9 mouse cellular contexts compared by ENCODE assay signal in the genomic region with DNA sequence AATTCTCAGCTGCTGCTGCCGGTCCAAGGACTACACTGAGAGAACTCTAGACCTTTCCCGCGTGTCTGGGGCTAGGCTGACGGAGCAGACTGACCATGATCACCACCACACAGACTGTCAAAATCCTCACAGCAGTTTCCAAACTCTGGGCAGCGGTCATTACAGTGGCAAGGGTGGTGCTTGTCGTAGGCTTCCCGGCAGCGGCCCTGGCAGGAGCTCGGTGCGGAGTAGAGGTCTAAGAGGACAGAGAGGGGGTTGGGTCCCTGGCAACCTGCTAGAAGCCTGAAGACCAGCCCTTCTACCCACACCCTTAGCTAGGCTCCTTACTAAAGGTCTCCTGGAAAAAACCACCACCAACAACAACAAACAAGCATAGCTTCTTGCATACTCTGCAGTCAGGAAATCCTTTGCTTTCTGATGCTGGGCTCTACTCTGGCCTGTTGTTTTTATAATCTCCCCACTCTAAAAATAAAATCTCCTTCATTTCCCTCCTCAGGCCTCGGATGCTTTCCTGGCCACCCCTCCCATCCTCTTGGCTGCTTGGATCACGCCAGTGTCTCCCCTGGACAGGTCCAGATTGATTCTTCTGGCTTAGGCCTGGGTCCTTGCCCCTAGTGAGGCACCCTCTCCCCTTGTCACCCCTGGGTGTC. TPM values are rescaled to one million over a fixed set of nuclear protein-coding genes. Genes with fewer than 3 reads are reported as not detected.
DNase-seq lines count a peak whose midpoint lies in the region; ATAC-seq and TF ChIP-seq lines count a peak whose summit lies in the region.
"Had no signal": no experiment of that assay in that cellular context is flagged by ENCODE, and none has a peak within 500 bp of the region (broad histone marks: within the 10 kb centered on the region; RNA-seq: fewer than 3 reads in every experiment).

No protein-coding gene starts in this region.

- no peaks in the 10 kb centered on the region for H3K9me3 ChIP-seq in midbrain, embryonic 10.5 days (replicated peaks)
- no peaks in the 10 kb centered on the region for H3K9me3 ChIP-seq in midbrain, embryonic 16.5 days (replicated peaks; ENCODE audit: control insufficient read depth, low read length, poor library complexity, severe bottlenecking)
- no peaks in the 10 kb centered on the region for H3K9me3 ChIP-seq in kidney, postnatal 0 days (replicated peaks; ENCODE audit: low read length)

- ATAC-seq in midbrain, embryonic 16.5 days, result no peak
- ATAC-seq in kidney, postnatal 0 days (replicated peaks; ENCODE audit: low FRiP score, low read depth), result peak; percentile 22; the same call in 1 of the 2 replicates

- no peak for DNase-seq in midbrain, embryonic 10.5 days (ENCODE audit: low spot score)
- DNase-seq in heart, adult 8-10 months (ENCODE audit: low spot score), result peak; percentile 59
- DNase-seq in kidney, postnatal 0 days (ENCODE audit: low spot score), result peak; percentile 57
- no peak for DNase-seq in layer of hippocampus, adult 9-10 months (ENCODE audit: low spot score)
- DNase-seq in embryo, embryonic 10 days (ENCODE audit: low spot score), result no peak
- DNase-seq: cerebellum, adult 18-20 months; gastrocnemius, postnatal 36 days had no signal

- H3K27me3 ChIP-seq in midbrain, embryonic 10.5 days (ENCODE audit: low read depth, poor library complexity, severe bottlenecking), result peaks cover 9% of the 10 kb centered on the region
- H3K27me3 ChIP-seq in midbrain, embryonic 16.5 days (ENCODE audit: control insufficient read depth, insufficient read depth, low read depth, low read length), result no peaks in the 10 kb centered on the region; the same call in 1 of the 2 replicates
- H3K27me3 ChIP-seq in kidney, postnatal 0 days (ENCODE audit: insufficient read depth, low read length), result no peaks in the 10 kb centered on the region

- H3K27ac ChIP-seq in midbrain, embryonic 10.5 days (replicated peaks), result peak overlapping the region; percentile 23; the same call in 1 of the 2 replicates
- no peak overlapping the region for H3K27ac ChIP-seq in midbrain, embryonic 16.5 days (ENCODE audit: low read length)
- H3K27ac ChIP-seq in kidney, postnatal 0 days, result peak overlapping the region; percentile 76
- H3K27ac ChIP-seq in olfactory bulb, adult 2 months (ENCODE audit: insufficient read depth, low read depth, low read length), result peak overlapping the region; percentile 40; the same call in 1 of the 2 replicates

- 84% methylated on average over 12 of the region's 12 CpGs for WGBS in midbrain, embryonic 10.5 days
- WGBS in midbrain, embryonic 16.5 days, result 75% methylated on average over 12 of the region's 12 CpGs
- WGBS in kidney, postnatal 0 days, result 54% methylated on average over 12 of the region's 12 CpGs
- 76% methylated on average over 12 of the region's 12 CpGs for WGBS in olfactory bulb, adult 2 months

- H3K4me1 ChIP-seq in midbrain, embryonic 10.5 days, result 0 out of 2 replicates have a peak, but pooled peaks cover 3% of the 10 kb centered on the region
- H3K4me1 ChIP-seq in midbrain, embryonic 16.5 days (ENCODE audit: control insufficient read depth, insufficient read depth, low read length), result no peaks in the 10 kb centered on the region
- H3K4me1 ChIP-seq in kidney, postnatal 0 days (replicated peaks; ENCODE audit: insufficient read depth, low read length), result peaks cover 16% of the 10 kb centered on the region
- peaks cover 10% of the 10 kb centered on the region for H3K4me1 ChIP-seq in olfactory bulb, adult 2 months (ENCODE audit: control insufficient read depth, insufficient read depth, low read length)

- H3K4me2 ChIP-seq in midbrain, embryonic 16.5 days (ENCODE audit: low read length), result no peak overlapping the region
- H3K4me2 ChIP-seq in kidney, postnatal 0 days (ENCODE audit: low read length), result no peak overlapping the region

- no peak for TF ChIP-seq CTCF in kidney, postnatal 0 days (IDR thresholded peaks at IDR 0.05; ENCODE audit: low read depth)
- TF ChIP-seq CTCF in olfactory bulb, adult 2 months (IDR thresholded peaks at IDR 0.05; ENCODE audit: insufficient read depth, low read depth, low read length), result no peak

- TF ChIP-seq POLR2A in olfactory bulb, adult 2 months (IDR thresholded peaks at IDR 0.05; ENCODE audit: insufficient read depth, low read depth, low read length), result no peak

- H3K36me3 ChIP-seq in midbrain, embryonic 10.5 days, result no peaks in the 10 kb centered on the region
- H3K36me3 ChIP-seq in midbrain, embryonic 16.5 days (ENCODE audit: control insufficient read depth, insufficient read depth, low read length), result no peaks in the 10 kb centered on the region
- H3K36me3 ChIP-seq in kidney, postnatal 0 days (ENCODE audit: insufficient read depth, low read length), result no peaks in the 10 kb centered on the region

- H3K4me3 ChIP-seq in midbrain, embryonic 10.5 days, result no peak overlapping the region
- no peak overlapping the region for H3K4me3 ChIP-seq in midbrain, embryonic 16.5 days (ENCODE audit: low read depth, low read length)
- no peak overlapping the region for H3K4me3 ChIP-seq in kidney, postnatal 0 days (replicated peaks; ENCODE audit: low read depth, low read length)
- no peak overlapping the region for H3K4me3 ChIP-seq in olfactory bulb, adult 2 months (ENCODE audit: insufficient read depth, low read depth, low read length)

- no peak overlapping the region for H3K9ac ChIP-seq in midbrain, embryonic 16.5 days (ENCODE audit: low read depth, low read length)
- no peak overlapping the region for H3K9ac ChIP-seq in kidney, postnatal 0 days (ENCODE audit: low read depth, low read length)

RNA-seq across cellular contexts. Expression of gene Endou, which starts 11.0 kb away (rescaled TPM):
- 0.12 and 0.26 TPM in 2 replicates for polyA plus RNA-seq in midbrain, embryonic 10.5 days (2016; fragmentation: Nextera tagmentation; extraction: Ambion mirVana)
- polyA plus RNA-seq in midbrain, embryonic 16.5 days (2015; fragmentation: Nextera tagmentation; extraction: Ambion mirVana), result 0.14 and 0.23 TPM in 2 replicates
- 1 to 10 TPM; 1.3 to 2.3 (median 1.7) TPM for total RNA-seq in heart, adult 8-10 months (2022)
- 1.5 and 2.2 TPM in 2 replicates for polyA plus RNA-seq in kidney, postnatal 0 days (2015; fragmentation: Nextera tagmentation; extraction: Ambion mirVana)
- not detected in 2 replicates for polyA plus RNA-seq in olfactory bulb, adult 2 months (2012; ENCODE audit: insufficient read depth, insufficient read length, low replicate concordance, missing spikeins)

RNA-seq across cellular contexts. Expression of gene Rpap3, which starts 14.5 kb away (rescaled TPM):
- polyA plus RNA-seq in midbrain, embryonic 10.5 days (2016; fragmentation: Nextera tagmentation; extraction: Ambion mirVana), result 40.4 and 41.7 TPM in 2 replicates
- polyA plus RNA-seq in midbrain, embryonic 16.5 days (2015; fragmentation: Nextera tagmentation; extraction: Ambion mirVana), result 37.3 and 41.9 TPM in 2 replicates
- total RNA-seq in heart, adult 8-10 months (2022), result 10 to 100 TPM; 13.4 to 17.9 (median 15.3) TPM
- 36.3 and 37.2 TPM in 2 replicates for polyA plus RNA-seq in kidney, postnatal 0 days (2015; fragmentation: Nextera tagmentation; extraction: Ambion mirVana)
- not detected in 2 replicates for polyA plus RNA-seq in olfactory bulb, adult 2 months (2012; ENCODE audit: insufficient read depth, insufficient read length, low replicate concordance, missing spikeins)

RNA-seq across cellular contexts. Expression of gene Rapgef3, which starts 47.6 kb away (rescaled TPM):
- polyA plus RNA-seq in midbrain, embryonic 10.5 days (2016; fragmentation: Nextera tagmentation; extraction: Ambion mirVana), result 5.3 and 6.0 TPM in 2 replicates
- polyA plus RNA-seq in midbrain, embryonic 16.5 days (2015; fragmentation: Nextera tagmentation; extraction: Ambion mirVana), result 19.7 and 21.3 TPM in 2 replicates
- total RNA-seq in heart, adult 8-10 months (2022), result 10 to 100 TPM; 20.5 to 27.4 (median 23.8) TPM
- polyA plus RNA-seq in kidney, postnatal 0 days (2015; fragmentation: Nextera tagmentation; extraction: Ambion mirVana), result 27.5 and 29.2 TPM in 2 replicates
- polyA plus RNA-seq in olfactory bulb, adult 2 months (2012; ENCODE audit: insufficient read depth, insufficient read length, low replicate concordance, missing spikeins), result not detected in 2 replicates

RNA-seq across cellular contexts. Expression of gene Slc48a1, which starts 58.2 kb away (rescaled TPM):
- polyA plus RNA-seq in midbrain, embryonic 10.5 days (2016; fragmentation: Nextera tagmentation; extraction: Ambion mirVana), result 30.5 and 36.3 TPM in 2 replicates
- 92.1 and 100 TPM in 2 replicates for polyA plus RNA-seq in midbrain, embryonic 16.5 days (2015; fragmentation: Nextera tagmentation; extraction: Ambion mirVana)
- total RNA-seq in heart, adult 8-10 months (2022), result 10 to 100 TPM; 63.6 to 76.6 (median 67.9) TPM
- 86.9 and 108 TPM in 2 replicates for polyA plus RNA-seq in kidney, postnatal 0 days (2015; fragmentation: Nextera tagmentation; extraction: Ambion mirVana)
- polyA plus RNA-seq in olfactory bulb, adult 2 months (2012; ENCODE audit: insufficient read depth, insufficient read length, low replicate concordance, missing spikeins), result not detected in 2 replicates

Comparison
In these comparisons a context has a peak if more than half of its experiments do, and no peak if none do; other contexts are left out.
1. DNase-seq: peak in heart, adult 8-10 months (single experiment) and kidney, postnatal 0 days (single experiment); none in midbrain, embryonic 10.5 days (single experiment), layer of hippocampus, adult 9-10 months (single experiment) and embryo, embryonic 10 days (single experiment).
2. RNA of gene Endou, which starts 11.0 kb away (polyA plus RNA-seq): not detected in olfactory bulb, adult 2 months; 1.5 to 2.2 TPM in kidney, postnatal 0 days, 0.12 to 0.26 TPM in midbrain, embryonic 10.5 days and 0.14 to 0.23 TPM in midbrain, embryonic 16.5 days; every median in the first group is over 10 times any median in the second.
3. RNA of gene Rpap3, which starts 14.5 kb away (polyA plus RNA-seq): 37.3 to 41.9 TPM in midbrain, embryonic 16.5 days, 40.4 to 41.7 TPM in midbrain, embryonic 10.5 days and 36.3 to 37.2 TPM in kidney, postnatal 0 days; not detected in olfactory bulb, adult 2 months; every median in the first group is over 10 times any median in the second.